Comparison of ENCODE assay signal across 8 mouse cellular contexts in genomic region chr2:148627011-148627471, GRCm38 (mm10). TPM values are rescaled to one million over a fixed set of nuclear protein-coding genes. Genes with fewer than 3 reads are reported as not detected.
DNase-seq lines count a peak whose midpoint lies in the region.

No protein-coding gene starts in this region.

- peak; percentile 71 to 88 for DNase-seq in adrenal gland, adult (ENCODE audit: inconsistent age in 2 of 2, low spot score in 1 of 2)
- no peak for DNase-seq in adrenal gland, postnatal 4 days (ENCODE audit: low spot score in 2 of 2)
- peak; percentile 24 to 36 for DNase-seq in spleen, postnatal 36 days (ENCODE audit: low spot score in 2 of 2)
- no peak for DNase-seq in spleen, adult 12 weeks (ENCODE audit: low spot score)
- DNase-seq in kidney, adult 8-10 months, result peak; percentile 46 to 54
- DNase-seq in thymus, postnatal 14 days, result no peak
- DNase-seq in cerebellum, adult 8-10 months, result no peak
- no peak for DNase-seq in embryo, embryonic 10 days (ENCODE audit: low spot score)

RNA-seq across cellular contexts. Expression of gene Nxt1, which starts 45.4 kb away (rescaled TPM):
- total RNA-seq in adrenal gland, postnatal 4 days (2021), result 10 to 100 TPM; 24.1 to 28.1 TPM

RNA-seq across cellular contexts. Expression of gene Gzf1, which starts 53.8 kb away (rescaled TPM):
- 10 to 100 TPM; 35.5 to 39.9 TPM for total RNA-seq in adrenal gland, postnatal 4 days (2021)

Comparison
In these comparisons a context has a peak if more than half of its experiments do, and no peak if none do; other contexts are left out.
1. DNase-seq: peak in adrenal gland, adult (2 of 2), spleen, postnatal 36 days (2 of 2) and kidney, adult 8-10 months (2 of 2); none in adrenal gland, postnatal 4 days (0 of 2), spleen, adult 12 weeks (single experiment), thymus, postnatal 14 days (single experiment), cerebellum, adult 8-10 months (single experiment) and embryo, embryonic 10 days (single experiment).